Mouse (Mus musculus) hindbrain, postnatal 0 days (tissue): ENCODE measurements at regions not wholly inside any gene's neighbourhood (a gene's known extent, or its start where the extent isn't known, plus 50 kb on each side); places are given as distances from the start of the nearest gene placed in this dataset.

ENCODE experiments used
- ATAC-seq: fragments of 200-750 bp; cut with Nextera tagmentation; 2 replicates; pipeline ENCODE4 v1.8.0; 2017; ENCODE audit warnings: mild to moderate bottlenecking, moderate TSS enrichment, moderate library complexity
- DNase-seq: peaks from one replicate; pipeline ENCODE4 v3.0.0-alpha.2; 2015; ENCODE audit warnings: low spot score
- H3K27ac ChIP-seq: fragments of 300-500 bp; sonication (generic); 2 replicates; pipeline ENCODE4 v1.5.1; 2014; ENCODE audit warnings: mild to moderate bottlenecking
- H3K27me3 ChIP-seq: fragments of 300-500 bp; sonication (generic); 2 replicates; pipeline ENCODE4 v1.6.1; 2014; ENCODE audit warnings: low read length, mixed read lengths; ENCODE audit not compliant: insufficient read depth
- H3K36me3 ChIP-seq: fragments of 300-500 bp; sonication (generic); 2 replicates; pipeline ENCODE4 v1.6.1; 2014; ENCODE audit warnings: low read length, mixed read lengths; ENCODE audit not compliant: insufficient read depth
- H3K4me1 ChIP-seq: fragments of 300-500 bp; sonication (generic); 2 replicates; pipeline ENCODE4 v1.6.1; 2014; ENCODE audit warnings: antibody characterized with exemption, low read length, mixed read lengths; ENCODE audit not compliant: insufficient read depth
- H3K4me2 ChIP-seq: fragments of 300-500 bp; sonication (generic); 2 replicates; pipeline ENCODE4 v1.6.1; 2014; ENCODE audit warnings: low read depth, mild to moderate bottlenecking, low read length, moderate library complexity, mixed read lengths
- H3K4me3 ChIP-seq: fragments of 300-500 bp; sonication (generic); 2 replicates; pipeline ENCODE4 v1.5.1; 2014; ENCODE audit warnings: low read length
- H3K9ac ChIP-seq: fragments of 300-500 bp; sonication (generic); replicated peaks from 2 replicates; pipeline ENCODE4 v1.6.1; 2014; ENCODE audit warnings: mild to moderate bottlenecking, low read length, moderate library complexity, mixed read lengths
- H3K9me3 ChIP-seq: fragments of 300-500 bp; sonication (generic); 2 replicates; pipeline ENCODE4 v1.6.1; 2016; ENCODE audit warnings: low read length, mixed read lengths
- CTCF ChIP-seq: IDR thresholded peaks from 2 replicates; pipeline ENCODE4 v1.5.1; 2016; ENCODE audit warnings: antibody characterized with exemption, control low read depth, low read depth
- WGBS: fragments of 180-500 bp; shearing (Covaris S2); extraction: QIAGEN DNeasy Blood & Tissue Kit; methylation state at CpG from one replicate; pipeline ENCODE4 v1.1.7; 2014; 5-methylcytosine and 5-hydroxymethylcytosine counted together

DNA sequence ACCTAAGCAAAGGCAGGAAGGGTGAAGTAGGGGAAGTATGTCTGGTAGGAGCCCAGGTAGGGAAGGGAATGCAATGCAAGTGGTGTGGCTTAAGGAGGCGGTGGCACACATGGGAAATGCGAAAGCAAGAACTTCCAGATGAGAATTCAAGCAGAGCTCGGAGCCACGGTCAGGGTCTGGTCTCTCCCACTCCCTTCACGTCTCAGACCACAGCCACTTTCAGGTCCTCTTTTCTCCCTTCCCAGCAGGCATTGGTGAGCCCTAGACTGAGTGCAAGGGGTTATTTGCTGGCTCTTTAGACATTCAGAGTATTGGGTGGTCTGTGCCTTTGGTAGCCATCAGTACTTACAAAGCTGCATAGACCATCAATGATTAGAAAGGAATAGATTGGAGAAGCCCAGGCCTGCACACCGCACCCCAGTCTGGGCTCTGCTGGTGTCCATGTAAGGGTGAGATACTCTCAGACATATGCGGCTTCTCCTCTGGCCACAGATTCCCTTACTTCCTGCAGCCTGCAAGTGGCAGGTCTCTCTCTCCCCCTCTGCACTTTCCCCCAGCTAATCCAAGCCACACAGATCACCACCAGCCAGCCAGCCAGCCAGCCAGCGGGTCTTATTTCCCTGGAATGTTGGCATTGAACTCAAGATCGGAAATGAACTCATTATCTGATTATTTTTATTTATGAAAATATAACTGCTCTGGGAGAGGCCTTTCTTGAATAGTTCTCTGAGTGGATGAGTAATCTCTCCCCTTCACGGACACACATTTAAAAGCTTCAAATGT, 113.6 kb downstream of the Zfp36l2 start:
- 72% methylated on average over 10 of the region's 10 CpGs for WGBS
- Histone ChIP-seq H3K27me3 (no peaks in the 10 kb centered on the region), H3K27ac (0 out of 2 replicates have a peak overlapping the region, but pooled peaks have one; percentile 41), H3K4me3 (no peak overlapping the region), H3K4me1 (no peaks in the 10 kb centered on the region), H3K4me2 (no peak overlapping the region), H3K9me3 (no peaks in the 10 kb centered on the region), H3K36me3 (no peaks in the 10 kb centered on the region), H3K9ac (no peak overlapping the region)
- DNase-seq: no peak
- TF ChIP-seq CTCF: no peak
- no peak for ATAC-seq

DNA sequence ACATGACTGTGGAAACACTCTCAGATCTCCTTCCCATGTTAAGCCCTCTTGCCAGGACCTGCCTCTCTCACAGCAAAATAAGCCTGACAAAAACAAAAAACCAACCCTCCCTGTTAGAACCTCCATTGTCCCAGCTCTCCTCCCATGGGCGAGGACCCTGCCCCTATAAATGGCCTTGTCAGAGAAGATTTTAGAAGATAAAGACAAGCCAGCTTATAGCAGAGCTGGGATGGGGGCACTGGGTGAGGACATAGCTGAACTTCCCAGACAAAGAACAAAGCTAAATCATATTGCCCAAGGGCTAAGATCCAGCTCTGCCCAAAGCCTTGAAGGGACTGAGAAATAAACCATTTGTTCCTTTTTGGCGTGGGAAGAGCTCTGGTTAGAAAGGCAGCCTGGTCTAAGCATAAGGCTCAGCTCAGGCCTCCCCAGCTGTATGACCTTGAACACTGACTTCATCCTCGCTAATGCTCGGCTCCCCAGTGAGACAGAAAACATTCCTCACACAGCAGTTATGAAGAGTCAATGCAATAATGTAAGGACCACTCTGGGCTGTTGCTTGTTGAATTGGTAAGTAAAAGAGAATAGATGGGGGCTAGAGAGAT, 115.2 kb downstream of the Zfp36l2 start:
- ATAC-seq: no peak
- TF ChIP-seq CTCF: no peak
- Histone ChIP-seq H3K36me3 (no peaks in the 10 kb centered on the region), H3K4me2 (no peak overlapping the region), H3K27ac (peak overlapping the region; percentile 36; the same call in 1 of the 2 replicates), H3K4me1 (no peaks in the 10 kb centered on the region), H3K4me3 (no peak overlapping the region), H3K9me3 (no peaks in the 10 kb centered on the region), H3K9ac (no peak overlapping the region), H3K27me3 (no peaks in the 10 kb centered on the region)
- DNase-seq: no peak
- 41% methylated on average over 4 of the region's 4 CpGs for WGBS

DNA sequence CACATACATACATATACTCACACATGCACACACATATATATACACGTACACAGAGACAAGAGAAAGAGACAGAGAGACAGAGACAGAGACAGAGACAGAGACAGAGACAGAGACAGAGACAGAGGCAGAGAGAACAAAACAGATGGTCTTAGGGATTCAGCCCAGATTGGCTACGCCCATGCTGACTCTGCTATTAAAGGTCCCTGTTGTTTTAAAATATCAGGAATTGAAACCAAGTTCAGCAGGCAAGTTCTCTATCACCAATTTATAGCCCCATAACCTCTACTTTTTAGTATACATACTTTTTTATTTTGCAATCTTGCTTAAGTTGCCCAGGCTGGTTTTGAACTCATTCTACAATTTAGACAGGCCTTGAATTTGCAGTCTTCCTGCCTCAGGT, 115.9 kb downstream of the Zfp36l2 start:
- Histone ChIP-seq H3K4me2 (no peak overlapping the region), H3K36me3 (no peaks in the 10 kb centered on the region), H3K27ac (no peak overlapping the region), H3K4me1 (no peaks in the 10 kb centered on the region), H3K4me3 (no peak overlapping the region), H3K9me3 (no peaks in the 10 kb centered on the region), H3K9ac (no peak overlapping the region), H3K27me3 (no peaks in the 10 kb centered on the region)
- no peak for DNase-seq
- ATAC-seq: no peak
- WGBS: 91% methylated on average over 2 of the region's 2 CpGs
- no peak for TF ChIP-seq CTCF

DNA sequence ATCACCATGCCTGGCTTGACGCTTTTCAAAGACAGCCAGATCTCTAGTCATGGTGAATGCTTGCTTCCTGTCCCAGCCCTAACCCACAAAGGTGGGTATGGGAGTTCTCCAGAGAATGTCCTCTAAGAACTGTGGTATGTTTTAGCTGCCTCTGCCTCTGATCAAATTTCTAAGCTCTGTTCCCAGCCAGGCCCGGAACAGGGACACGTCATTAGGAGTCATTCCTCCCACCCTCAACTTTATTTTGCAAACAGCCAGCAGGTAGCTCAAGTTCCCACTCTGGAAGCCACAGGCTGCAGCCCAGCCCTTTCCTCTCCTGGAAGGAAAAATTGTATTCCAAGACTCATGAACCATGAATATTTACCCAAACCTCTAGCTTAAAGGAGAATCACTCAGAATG, 117.2 kb downstream of the Zfp36l2 start:
- Histone ChIP-seq H3K9ac (no peak overlapping the region), H3K9me3 (no peaks in the 10 kb centered on the region), H3K36me3 (no peaks in the 10 kb centered on the region), H3K4me2 (no peak overlapping the region), H3K4me3 (no peak overlapping the region), H3K27ac (no peak overlapping the region), H3K27me3 (no peaks in the 10 kb centered on the region), H3K4me1 (no peaks in the 10 kb centered on the region)
- TF ChIP-seq CTCF: no peak
- ATAC-seq (no peak), DNase-seq (no peak)
- WGBS: 91% methylated on average over 3 of the region's 3 CpGs

DNA sequence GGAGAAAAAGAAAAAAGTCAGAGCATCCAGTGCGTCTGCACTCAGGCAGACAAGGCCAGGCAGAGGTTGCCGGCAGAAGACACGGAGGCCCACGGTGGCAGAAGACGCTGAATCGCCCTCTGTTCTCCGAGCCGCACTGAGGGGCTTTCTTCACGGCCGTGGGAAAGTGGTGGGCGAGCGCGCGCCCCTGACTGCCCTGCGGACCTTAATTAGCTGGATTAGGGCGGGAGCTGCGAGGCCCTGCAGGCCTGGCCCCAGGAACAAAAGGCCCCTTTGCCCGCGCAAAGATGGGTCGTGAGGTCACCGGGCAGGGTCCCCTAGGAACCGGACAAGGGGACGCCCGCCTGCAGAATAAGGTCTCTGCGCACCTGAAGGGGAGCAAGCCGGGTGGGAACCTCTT, 120.6 kb downstream of the Zfp36l2 start:
- no peaks in the 10 kb centered on the region for H3K4me1 ChIP-seq
- no peak for TF ChIP-seq CTCF
- no peaks in the 10 kb centered on the region for H3K9me3 ChIP-seq
- H3K4me3 ChIP-seq: no peak overlapping the region
- H3K9ac ChIP-seq: no peak overlapping the region
- H3K27ac ChIP-seq: no peak overlapping the region
- WGBS: 41% methylated on average over 26 of the region's 26 CpGs
- DNase-seq: no peak
- no peak for ATAC-seq
- H3K36me3 ChIP-seq: no peaks in the 10 kb centered on the region
- no peak overlapping the region for H3K4me2 ChIP-seq
- no peaks in the 10 kb centered on the region for H3K27me3 ChIP-seq

DNA sequence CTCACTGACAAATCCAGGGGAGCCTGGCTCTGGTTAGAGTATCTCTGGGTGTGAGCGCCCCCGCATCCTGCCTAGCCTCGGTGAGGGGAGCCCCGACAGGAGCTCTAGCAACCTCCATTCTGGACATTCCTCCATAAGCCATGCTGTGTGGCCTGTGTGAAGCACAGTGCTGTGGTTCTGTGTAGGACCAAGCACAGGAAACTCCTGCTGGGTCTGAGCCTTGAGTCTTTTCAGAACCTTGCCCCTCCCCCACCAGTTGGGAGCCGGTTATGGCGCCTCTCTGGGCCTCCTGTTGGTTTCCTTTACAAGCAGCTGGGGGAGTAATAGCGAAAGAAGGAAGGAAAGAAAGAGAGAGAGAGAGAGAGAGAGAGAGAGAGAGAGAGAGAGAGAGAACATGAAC, 124.0 kb downstream of the Zfp36l2 start:
- ATAC-seq: no peak
- no peak overlapping the region for H3K4me2 ChIP-seq
- no peak overlapping the region for H3K27ac ChIP-seq
- 45% methylated on average over 7 of the region's 7 CpGs for WGBS
- no peak overlapping the region for H3K4me3 ChIP-seq
- 0 out of 2 replicates have a peak, but pooled peaks cover under 1% of the 10 kb centered on the region for H3K4me1 ChIP-seq
- no peak overlapping the region for H3K9ac ChIP-seq
- H3K9me3 ChIP-seq: no peaks in the 10 kb centered on the region
- H3K27me3 ChIP-seq: no peaks in the 10 kb centered on the region
- no peaks in the 10 kb centered on the region for H3K36me3 ChIP-seq
- TF ChIP-seq CTCF: no peak
- DNase-seq: no peak

DNA sequence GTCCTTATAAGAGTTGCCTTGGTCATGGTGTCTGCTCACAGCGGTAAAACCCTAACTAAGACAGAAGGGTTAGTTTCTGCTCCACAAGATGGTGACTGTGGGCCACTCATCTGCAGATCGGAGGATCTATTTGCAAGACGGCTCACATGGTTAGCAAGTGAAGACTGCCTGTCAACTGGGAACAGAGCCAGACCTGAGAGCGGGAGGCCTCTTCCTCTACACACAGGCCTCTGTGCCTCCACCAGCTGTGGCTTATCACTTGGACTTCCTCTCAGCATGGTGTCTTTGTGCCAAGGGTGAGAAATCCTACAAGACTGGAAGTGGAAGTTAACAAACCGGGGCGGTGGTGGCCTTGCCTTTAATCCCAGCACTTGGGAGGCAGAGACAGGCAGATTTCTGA, 126.1 kb downstream of the Zfp36l2 start:
- TF ChIP-seq CTCF: no peak
- H3K4me1 ChIP-seq: peaks cover 10% of the 10 kb centered on the region
- H3K4me2 ChIP-seq: no peak overlapping the region
- no peaks in the 10 kb centered on the region for H3K27me3 ChIP-seq
- DNase-seq (no peak), ATAC-seq (no peak)
- WGBS: 68% methylated on average over 6 of the region's 6 CpGs
- no peak overlapping the region for H3K9ac ChIP-seq
- H3K27ac ChIP-seq: no peak overlapping the region
- no peaks in the 10 kb centered on the region for H3K9me3 ChIP-seq
- no peak overlapping the region for H3K4me3 ChIP-seq
- no peaks in the 10 kb centered on the region for H3K36me3 ChIP-seq
